Mouse (Mus musculus) heart, postnatal 0 days (tissue): ENCODE measurements around the gene Mr1.

Source experiments
- CTCF ChIP-seq: IDR thresholded peaks from 2 replicates; pipeline ENCODE4 v1.5.1; 2016; ENCODE audit warnings: antibody characterized with exemption, control low read depth, low read depth
- EP300 ChIP-seq: IDR thresholded peaks from 2 replicates; pipeline ENCODE4 v1.6.1; 2016; ENCODE audit warnings: antibody characterized with exemption, low read depth

DNA sequence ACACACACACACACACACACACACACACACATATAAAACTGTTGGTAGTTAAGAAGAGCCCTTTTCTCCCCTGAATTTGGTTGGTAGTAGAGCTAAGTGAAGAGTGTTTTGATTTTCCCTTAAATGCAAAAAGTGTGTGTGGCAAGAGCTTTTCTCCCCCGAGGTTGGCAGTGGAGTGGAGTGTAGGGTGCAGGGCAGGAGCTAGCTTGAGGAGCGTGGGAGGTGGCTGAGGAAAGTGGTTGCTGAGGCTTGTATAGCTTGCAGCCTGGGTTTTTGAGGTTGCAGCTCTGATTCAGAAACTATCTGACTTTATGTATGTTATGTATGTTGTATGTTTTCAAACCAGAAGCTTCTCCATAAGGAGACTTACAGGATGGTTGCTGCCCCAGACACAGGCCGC, 20.8 kb upstream of the Mr1 start:
- no peak for TF ChIP-seq CTCF
- TF ChIP-seq EP300 = no peak
